Mouse (Mus musculus) right cerebral cortex, postnatal 25 days (tissue): ENCODE data around the gene Tagln3.

ENCODE experiments used
- DNase-seq: peaks from one replicate; pipeline ENCODE4 v3.0.0; 2022

The Tagln3 gene

GRCm38 (mm10) chr16:45724061-45724741 is at the start of gene Tagln3:
Gene Tagln3 (minus strand): TSS chr16:45724608.
- peak; percentile 84 for DNase-seq

GRCm38 (mm10) chr16:45770914-45771313 is 46.5 kb upstream of the Tagln3 start:
- DNase-seq, result no peak

- no peak for DNase-seq
Measured at GRCm38 (mm10) chr16:45767853-45768640, 43.6 kb upstream of the Tagln3 start.

GRCm38 (mm10) chr16:45767434-45767833 is 43.0 kb upstream of the Tagln3 start:
- no peak for DNase-seq

GRCm38 (mm10) chr16:45765801-45766494 is 41.5 kb upstream of the Tagln3 start:
- no peak for DNase-seq

- DNase-seq, result no peak
Measured at GRCm38 (mm10) chr16:45765102-45765501, 40.7 kb upstream of the Tagln3 start.

- no peak for DNase-seq
Measured at GRCm38 (mm10) chr16:45762859-45763505, 38.6 kb upstream of the Tagln3 start.

GRCm38 (mm10) chr16:45761425-45761824 is 37.0 kb upstream of the Tagln3 start:
- no peak for DNase-seq

GRCm38 (mm10) chr16:45758726-45759269 is 34.4 kb upstream of the Tagln3 start:
- no peak for DNase-seq

- no peak for DNase-seq
Measured at GRCm38 (mm10) chr16:45757421-45758078, 33.1 kb upstream of the Tagln3 start.

GRCm38 (mm10) chr16:45756855-45757254 is 32.4 kb upstream of the Tagln3 start:
- DNase-seq, result no peak

- no peak for DNase-seq
Measured at GRCm38 (mm10) chr16:45743591-45744144, 19.3 kb upstream of the Tagln3 start.

- DNase-seq, result peak; percentile 93
Measured at GRCm38 (mm10) chr16:45742615-45743476, 18.4 kb upstream of the Tagln3 start, which contains the start of gene Abhd10. Gene Abhd10 (minus strand): TSS chr16:45742955.

- DNase-seq, result no peak
Measured at GRCm38 (mm10) chr16:45737880-45738279, 13.5 kb upstream of the Tagln3 start.

GRCm38 (mm10) chr16:45736724-45737123 is 12.3 kb upstream of the Tagln3 start:
- no peak for DNase-seq

- DNase-seq, result no peak
Measured at GRCm38 (mm10) chr16:45729163-45729562, 4.8 kb upstream of the Tagln3 start.

- no peak for DNase-seq
Measured at GRCm38 (mm10) chr16:45724742-45725102, 314 bp upstream of the Tagln3 start.

GRCm38 (mm10) chr16:45723172-45723901 is 1.1 kb downstream of the Tagln3 start:
- peak; percentile 38 for DNase-seq

GRCm38 (mm10) chr16:45722460-45722951 is 1.9 kb downstream of the Tagln3 start:
- no peak for DNase-seq
